ENCODE assay signal across 8 mouse cellular contexts in the genomic region with DNA sequence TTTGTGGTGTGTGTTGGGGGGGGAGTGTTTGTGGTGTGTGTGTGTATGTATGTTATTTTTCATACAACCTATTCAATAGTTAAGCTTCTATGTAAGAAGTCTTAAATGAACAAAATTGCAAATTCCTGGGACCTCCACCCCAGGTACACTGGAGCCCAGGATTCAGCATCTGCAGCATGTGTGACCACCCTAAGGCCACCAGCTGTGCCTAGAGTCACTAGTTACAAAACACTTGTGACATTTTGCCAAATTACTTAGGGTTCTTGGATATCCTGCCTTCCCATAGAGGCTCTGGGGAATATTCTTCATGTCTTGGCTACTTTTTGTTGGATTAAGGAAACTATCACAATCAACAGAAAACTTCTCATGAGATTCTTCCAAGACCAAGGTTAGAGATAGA. TPM values are rescaled to one million over a fixed set of nuclear protein-coding genes. Genes with fewer than 3 reads are reported as not detected.
A peak's percentile ranks its signal among the peaks of the same experiment; 100 is the strongest.
DNase-seq lines count a peak whose midpoint lies in the region; ATAC-seq lines count a peak whose summit lies in the region.

No protein-coding gene starts in this region.

- H3K9me3 ChIP-seq in midbrain, embryonic 10.5 days (replicated peaks) = no peaks in the 10 kb centered on the region
- H3K9me3 ChIP-seq in midbrain, embryonic 11.5 days (ENCODE audit: control insufficient read depth, low read length) = no peaks in the 10 kb centered on the region
- no peaks in the 10 kb centered on the region for H3K9me3 ChIP-seq in liver, embryonic 15.5 days (replicated peaks)

- no peak overlapping the region for H3K27ac ChIP-seq in midbrain, embryonic 10.5 days (replicated peaks)
- H3K27ac ChIP-seq in midbrain, embryonic 11.5 days (ENCODE audit: low read depth, low read length) = no peak overlapping the region
- no peak overlapping the region for H3K27ac ChIP-seq in liver, embryonic 15.5 days (replicated peaks)

- H3K9ac ChIP-seq in midbrain, embryonic 11.5 days (ENCODE audit: low read length) = no peak overlapping the region
- no peak overlapping the region for H3K9ac ChIP-seq in liver, embryonic 15.5 days

- DNase-seq in gastrocnemius, adult 18-20 months (ENCODE audit: low spot score) = peak; percentile 9
- no peak for DNase-seq in gastrocnemius, postnatal 25 days
- no peak for DNase-seq in midbrain, embryonic 10.5 days (ENCODE audit: low spot score)
- no peak for DNase-seq in midbrain, embryonic 11.5 days (ENCODE audit: low spot score, missing footprints)
- DNase-seq in cerebellum, adult 11 months = no peak
- DNase-seq in right cerebral cortex, postnatal 36 days (ENCODE audit: low spot score in 2 of 2) = no peak
- DNase-seq in right cerebral cortex, adult 18-20 months = no peak

- H3K4me1 ChIP-seq in midbrain, embryonic 10.5 days = peaks cover 20% of the 10 kb centered on the region
- peaks cover 13% of the 10 kb centered on the region; the same call in 1 of the 2 replicates for H3K4me1 ChIP-seq in midbrain, embryonic 11.5 days (ENCODE audit: control insufficient read depth, insufficient read depth, low read length)
- 0 out of 2 replicates have a peak, but pooled peaks cover 4% of the 10 kb centered on the region for H3K4me1 ChIP-seq in liver, embryonic 15.5 days (replicated peaks)

- H3K4me3 ChIP-seq in midbrain, embryonic 10.5 days = peak overlapping the region; percentile 59
- no peak overlapping the region for H3K4me3 ChIP-seq in midbrain, embryonic 11.5 days (ENCODE audit: low read depth, low read length)
- H3K4me3 ChIP-seq in liver, embryonic 15.5 days (replicated peaks) = peak overlapping the region; percentile 48; the same call in 1 of the 2 replicates

- H3K4me2 ChIP-seq in midbrain, embryonic 11.5 days = no peak overlapping the region; the same call in 1 of the 2 replicates
- H3K4me2 ChIP-seq in liver, embryonic 15.5 days = 0 out of 2 replicates have a peak overlapping the region, but pooled peaks have one; percentile 60

- H3K36me3 ChIP-seq in midbrain, embryonic 10.5 days = no peaks in the 10 kb centered on the region
- H3K36me3 ChIP-seq in midbrain, embryonic 11.5 days (ENCODE audit: control insufficient read depth, insufficient read depth, low read length) = no peaks in the 10 kb centered on the region
- no peaks in the 10 kb centered on the region for H3K36me3 ChIP-seq in liver, embryonic 15.5 days (replicated peaks)

- H3K27me3 ChIP-seq in midbrain, embryonic 10.5 days (ENCODE audit: low read depth, poor library complexity, severe bottlenecking) = peaks cover 44% of the 10 kb centered on the region
- peaks cover 26% of the 10 kb centered on the region for H3K27me3 ChIP-seq in midbrain, embryonic 11.5 days (ENCODE audit: control insufficient read depth, insufficient read depth, low read length)
- H3K27me3 ChIP-seq in liver, embryonic 15.5 days = peaks cover 28% of the 10 kb centered on the region

- ATAC-seq in midbrain, embryonic 11.5 days (ENCODE audit: low FRiP score) = no peak
- no peak for ATAC-seq in liver, embryonic 15.5 days (ENCODE audit: insufficient read depth)

RNA-seq across cellular contexts. Expression of a gene that starts 1.6 kb away (rescaled TPM):
- total RNA-seq in gastrocnemius, adult 18-20 months (2021) = under 1 TPM; 0.48 to 0.71 TPM
- 1 to 10 TPM in 1 of 2 experiments, under 1 TPM in 1; 0.72 to 1.1 TPM for total RNA-seq in gastrocnemius, postnatal 25 days (2021)
- 0.06 and 0.25 TPM in 2 replicates for polyA plus RNA-seq in midbrain, embryonic 10.5 days (2016; fragmentation: Nextera tagmentation; extraction: Ambion mirVana)
- polyA plus RNA-seq in midbrain, embryonic 11.5 days (2014; fragmentation: Nextera tagmentation; extraction: Ambion mirVana) = 0.15 and 0.29 TPM in 2 replicates
- 3.9 and 4.1 TPM in 2 replicates for polyA plus RNA-seq in liver, embryonic 15.5 days (2015; fragmentation: Nextera tagmentation; extraction: Ambion mirVana)
